ENCODE assay signal across 8 mouse cellular contexts in the genomic region with DNA sequence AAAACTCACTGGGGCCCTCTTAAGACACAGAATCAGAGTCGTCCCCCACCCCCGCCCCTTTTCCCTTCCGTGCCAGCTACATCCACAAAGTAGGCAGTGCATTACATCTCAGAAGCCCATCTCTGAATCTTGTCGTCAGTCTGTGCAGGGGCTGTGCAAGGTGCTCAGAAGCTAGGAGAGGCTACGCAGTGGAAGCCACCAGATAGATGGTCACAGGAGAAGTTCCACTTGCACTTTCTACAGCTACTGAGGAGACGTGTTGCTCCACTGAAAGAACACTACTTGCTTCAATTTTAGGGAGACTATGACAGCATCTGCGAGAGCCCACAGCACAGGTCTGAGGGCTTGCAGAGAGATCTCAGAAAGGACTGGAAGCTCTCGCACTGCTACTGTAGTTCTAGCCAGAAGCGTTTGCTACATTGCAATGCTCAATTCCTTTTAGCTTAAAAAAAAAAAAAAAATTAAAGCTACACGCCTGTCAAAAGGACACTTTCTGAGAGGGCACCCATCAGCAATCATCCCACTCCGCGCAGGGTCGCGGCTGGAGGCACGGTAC. TPM values are rescaled to one million over a fixed set of nuclear protein-coding genes. Genes with fewer than 3 reads are reported as not detected.
DNase-seq lines count a peak whose midpoint lies in the region; ATAC-seq and TF ChIP-seq lines count a peak whose summit lies in the region.

No protein-coding gene starts in this region.

- ATAC-seq in hindbrain, postnatal 0 days, result no peak
- 0 out of 2 replicates have a peak, but pooled peaks have one; percentile 3 for ATAC-seq in midbrain, embryonic 14.5 days (ENCODE audit: low FRiP score, low TSS enrichment)

- H3K27me3 ChIP-seq in hindbrain, postnatal 0 days (ENCODE audit: insufficient read depth, low read length), result no peaks in the 10 kb centered on the region
- no peaks in the 10 kb centered on the region for H3K27me3 ChIP-seq in midbrain, embryonic 14.5 days (ENCODE audit: control insufficient read depth, insufficient read depth, low read length)

- H3K4me2 ChIP-seq in hindbrain, postnatal 0 days (ENCODE audit: low read depth, low read length), result peak overlapping the region; percentile 60
- H3K4me2 ChIP-seq in midbrain, embryonic 14.5 days (ENCODE audit: low read length), result peak overlapping the region; percentile 85

- H3K4me3 ChIP-seq in gastrocnemius, adult 2 months, result peak overlapping the region; percentile 95
- H3K4me3 ChIP-seq in hindbrain, postnatal 0 days (ENCODE audit: low read length), result peak overlapping the region; percentile 66
- H3K4me3 ChIP-seq in midbrain, embryonic 14.5 days (replicated peaks; ENCODE audit: low read depth, low read length), result peak overlapping the region; percentile 75

- H3K9ac ChIP-seq in hindbrain, postnatal 0 days (replicated peaks; ENCODE audit: low read length), result peak overlapping the region; percentile 86
- H3K9ac ChIP-seq in midbrain, embryonic 14.5 days (replicated peaks; ENCODE audit: low read length), result peak overlapping the region; percentile 80

- 3% methylated on average over 15 of the region's 15 CpGs for WGBS in hindbrain, postnatal 0 days
- WGBS in midbrain, embryonic 14.5 days, result 4% methylated on average over 15 of the region's 15 CpGs

- H3K4me1 ChIP-seq in hindbrain, postnatal 0 days (ENCODE audit: insufficient read depth, low read length), result peaks cover 6% of the 10 kb centered on the region; the same call in 1 of the 2 replicates
- H3K4me1 ChIP-seq in midbrain, embryonic 14.5 days (ENCODE audit: control insufficient read depth, insufficient read depth, low read length), result peaks cover 7% of the 10 kb centered on the region

- TF ChIP-seq CTCF in gastrocnemius, adult 2 months (IDR thresholded peaks at IDR 0.05), result no peak
- no peak for TF ChIP-seq CTCF in hindbrain, postnatal 0 days (IDR thresholded peaks at IDR 0.05; ENCODE audit: low read depth)

- intact Hi-C loops in gastrocnemius, adult 2 months (cut with DNase I), result loop anchor here (10.0 kb wide), 1 partner anchor 594 kb away; no protein-coding TSS in a partner anchor
- intact Hi-C loops in gastrocnemius, postnatal 36 days (cut with DNase I), result loop anchor here (5.0 kb wide), 1 partner anchor 177 kb away; no protein-coding TSS in a partner anchor

- no peak for DNase-seq in gastrocnemius, adult 2 months
- no peak for DNase-seq in gastrocnemius, postnatal 36 days
- DNase-seq in CD4-positive helper T cell, adult 2 months (ENCODE audit: low read depth, low spot score), result peak; percentile 24
- DNase-seq in embryo, embryonic 11 days, result peak; percentile 32
- DNase-seq in hindbrain, postnatal 0 days (ENCODE audit: low spot score), result peak; percentile 49
- DNase-seq in midbrain, embryonic 14.5 days, result peak; percentile 54
- DNase-seq in yolk sac, embryonic 10.5 days (ENCODE audit: low spot score), result no peak
- DNase-seq in adrenal gland, adult 2 months, result no peak

- peak overlapping the region; percentile 76 for H3K27ac ChIP-seq in gastrocnemius, adult 2 months
- H3K27ac ChIP-seq in hindbrain, postnatal 0 days, result peak overlapping the region; percentile 82
- peak overlapping the region; percentile 88 for H3K27ac ChIP-seq in midbrain, embryonic 14.5 days (replicated peaks; ENCODE audit: low read depth, low read length)

- no peaks in the 10 kb centered on the region for H3K9me3 ChIP-seq in hindbrain, postnatal 0 days (ENCODE audit: low read length)
- no peaks in the 10 kb centered on the region for H3K9me3 ChIP-seq in midbrain, embryonic 14.5 days (ENCODE audit: control insufficient read depth, low read length)

- H3K36me3 ChIP-seq in hindbrain, postnatal 0 days (ENCODE audit: insufficient read depth, low read length), result no peaks in the 10 kb centered on the region
- H3K36me3 ChIP-seq in midbrain, embryonic 14.5 days (ENCODE audit: control insufficient read depth, insufficient read depth, low read length), result no peaks in the 10 kb centered on the region

RNA-seq across cellular contexts. Expression of gene Mpp6, which starts 0.8 kb away (rescaled TPM):
- total RNA-seq in gastrocnemius, adult 2 months (2021), result 100 to 1,000 TPM; 126 to 135 TPM
- total RNA-seq in gastrocnemius, postnatal 36 days (2021), result 100 to 1,000 TPM; 111 to 132 TPM
- total RNA-seq in hindbrain, postnatal 0 days (2014; rRNA removed), result 41.3 and 55.6 TPM in 2 replicates
- polyA plus RNA-seq in hindbrain, postnatal 0 days (2015; fragmentation: Nextera tagmentation; extraction: Ambion mirVana), result 63.1 and 64.1 TPM in 2 replicates
- 54.2 and 63.1 TPM in 2 replicates for polyA plus RNA-seq in midbrain, embryonic 14.5 days (2014; fragmentation: Nextera tagmentation; extraction: Ambion mirVana)
- 10 to 100 TPM; 27.8 to 34.1 TPM for total RNA-seq in adrenal gland, adult 2 months (2021)
- 0.61 and 1.1 TPM in 2 replicates for polyA plus RNA-seq in adrenal gland, adult 2 months (2012; rRNA removed)

Comparison
In these comparisons a context has a peak if more than half of its experiments do, and no peak if none do; other contexts are left out.
1. DNase-seq: peak in CD4-positive helper T cell, adult 2 months (single experiment), embryo, embryonic 11 days (single experiment), hindbrain, postnatal 0 days (single experiment) and midbrain, embryonic 14.5 days (single experiment); none in gastrocnemius, adult 2 months (single experiment), gastrocnemius, postnatal 36 days (0 of 2), yolk sac, embryonic 10.5 days (single experiment) and adrenal gland, adult 2 months (single experiment).
2. Peak in every context shown above with its lines, with median percentiles within 50 percentile points of each other: H3K27ac ChIP-seq and H3K4me3 ChIP-seq.